Mouse (Mus musculus): Measurements from ENCODE around the gene Ncaph. TPM values are rescaled to one million over a fixed set of nuclear protein-coding genes. Genes with fewer than 3 reads are reported as not detected.

Gene Ncaph
- polyA plus RNA-seq, 1 experiment from 2014 or later = 17.7 TPM

- H3K27ac ChIP-seq (ENCODE audit: low read length) = no peak within 1 kb of the TSS
- H3K4me3 ChIP-seq (ENCODE audit: low read depth, low read length) = peak within 1 kb of the TSS; percentile 56
- H3K9ac ChIP-seq (replicated peaks; ENCODE audit: low read depth) = peak within 1 kb of the TSS; percentile 55
- no peaks in the 10 kb centered on the region for H3K9me3 ChIP-seq (ENCODE audit: low read length)
- H3K4me1 ChIP-seq (ENCODE audit: insufficient read depth, low read depth, low read length) = peaks cover 6% of the 10 kb centered on the region; the same call in 1 of the 2 replicates
- WGBS = 3% methylated on average over 31 of the region's 31 CpGs
- H3K4me2 ChIP-seq (replicated peaks; ENCODE audit: low read depth, low read length) = peak within 1 kb of the TSS; percentile 82
- DNase-seq (ENCODE audit: low spot score) (peak; percentile 78), ATAC-seq (peak; percentile 95)
- TF ChIP-seq CTCF (IDR thresholded peaks at IDR 0.05) (no peak), EP300 (IDR thresholded peaks at IDR 0.05) (no peak)
- peaks cover 4% of the 10 kb centered on the region; the same call in 1 of the 2 replicates for H3K36me3 ChIP-seq (ENCODE audit: insufficient read depth, low read length)
- H3K27me3 ChIP-seq (replicated peaks; ENCODE audit: insufficient read depth, low read length) = no peaks in the 10 kb centered on the region
These were observed 9.7 kb upstream of the Ncaph start, which contains the start of gene Itpripl1 for GRCm38 (mm10) chr2:127143158-127144063. Gene Itpripl1, minus strand, starts transcription at chr2:127143442.

- Histone ChIP-seq H3K4me3 (ENCODE audit: low read depth, low read length) (peak overlapping the region; percentile 56), H3K4me1 (ENCODE audit: insufficient read depth, low read depth, low read length) (peaks cover 6% of the 10 kb centered on the region; the same call in 1 of the 2 replicates), H3K9ac (replicated peaks; ENCODE audit: low read depth) (peak overlapping the region; percentile 55), H3K9me3 (ENCODE audit: low read length) (no peaks in the 10 kb centered on the region), H3K27me3 (replicated peaks; ENCODE audit: insufficient read depth, low read length) (no peaks in the 10 kb centered on the region), H3K27ac (ENCODE audit: low read length) (no peak overlapping the region), H3K36me3 (ENCODE audit: insufficient read depth, low read length) (peaks cover 4% of the 10 kb centered on the region; the same call in 1 of the 2 replicates), H3K4me2 (replicated peaks; ENCODE audit: low read depth, low read length) (peak overlapping the region; percentile 82)
- DNase-seq (ENCODE audit: low spot score) (no peak), ATAC-seq (peak; percentile 1; the same call in 1 of the 2 replicates)
- TF ChIP-seq CTCF (IDR thresholded peaks at IDR 0.05) = no peak
- TF ChIP-seq EP300 (IDR thresholded peaks at IDR 0.05) = no peak
- WGBS = 12% methylated on average over 6 of the region's 6 CpGs
These were observed 8.9 kb upstream of the Ncaph start for GRCm38 (mm10) chr2:127142577-127143157.

- peak overlapping the region; percentile 82 for H3K4me2 ChIP-seq (replicated peaks; ENCODE audit: low read depth, low read length)
- WGBS = 76% methylated on average over 10 of the region's 10 CpGs
- H3K9ac ChIP-seq (replicated peaks; ENCODE audit: low read depth) = no peak overlapping the region
- H3K27me3 ChIP-seq (replicated peaks; ENCODE audit: insufficient read depth, low read length) = no peaks in the 10 kb centered on the region
- H3K4me1 ChIP-seq (ENCODE audit: insufficient read depth, low read depth, low read length) = peaks cover 6% of the 10 kb centered on the region; the same call in 1 of the 2 replicates
- ATAC-seq (no peak), DNase-seq (ENCODE audit: low spot score) (no peak)
- no peak for TF ChIP-seq CTCF (IDR thresholded peaks at IDR 0.05)
- no peak for TF ChIP-seq EP300 (IDR thresholded peaks at IDR 0.05)
- no peak overlapping the region for H3K27ac ChIP-seq (ENCODE audit: low read length)
- H3K9me3 ChIP-seq (ENCODE audit: low read length) = no peaks in the 10 kb centered on the region
- peaks cover 4% of the 10 kb centered on the region; the same call in 1 of the 2 replicates for H3K36me3 ChIP-seq (ENCODE audit: insufficient read depth, low read length)
- no peak overlapping the region; the same call in 1 of the 2 replicates for H3K4me3 ChIP-seq (ENCODE audit: low read depth, low read length)
These were observed 8.3 kb upstream of the Ncaph start for GRCm38 (mm10) chr2:127142031-127142430.

- Histone ChIP-seq H3K4me3 (ENCODE audit: low read depth, low read length) (no peak overlapping the region), H3K9me3 (ENCODE audit: low read length) (no peaks in the 10 kb centered on the region), H3K27me3 (replicated peaks; ENCODE audit: insufficient read depth, low read length) (no peaks in the 10 kb centered on the region), H3K4me1 (ENCODE audit: insufficient read depth, low read depth, low read length) (peaks cover 6% of the 10 kb centered on the region; the same call in 1 of the 2 replicates), H3K36me3 (ENCODE audit: insufficient read depth, low read length) (peaks cover 4% of the 10 kb centered on the region; the same call in 1 of the 2 replicates), H3K27ac (ENCODE audit: low read length) (no peak overlapping the region), H3K9ac (replicated peaks; ENCODE audit: low read depth) (no peak overlapping the region), H3K4me2 (replicated peaks; ENCODE audit: low read depth, low read length) (no peak overlapping the region)
- WGBS = 95% methylated on average over 7 of the region's 7 CpGs
- DNase-seq (ENCODE audit: low spot score) (no peak), ATAC-seq (no peak)
- TF ChIP-seq EP300 (IDR thresholded peaks at IDR 0.05) (no peak), CTCF (IDR thresholded peaks at IDR 0.05) (no peak)
These were observed 6.3 kb upstream of the Ncaph start for GRCm38 (mm10) chr2:127140011-127140410.

GRCm38 (mm10) chr2:127139605-127140004 is 5.9 kb upstream of the Ncaph start:
- 100% methylated on average over 1 of the region's 1 CpGs for WGBS
- TF ChIP-seq EP300 (IDR thresholded peaks at IDR 0.05) (no peak), CTCF (IDR thresholded peaks at IDR 0.05) (peak; percentile 30; the same call in 1 of the 2 replicates)
- DNase-seq (ENCODE audit: low spot score) = no peak

GRCm38 (mm10) chr2:127139094-127139493 is 5.3 kb upstream of the Ncaph start:
- TF ChIP-seq EP300 (IDR thresholded peaks at IDR 0.05) (no peak), CTCF (IDR thresholded peaks at IDR 0.05) (no peak)
- DNase-seq (ENCODE audit: low spot score) (no peak), ATAC-seq (no peak)
- no peaks in the 10 kb centered on the region for H3K27me3 ChIP-seq (replicated peaks; ENCODE audit: insufficient read depth, low read length)
- H3K27ac ChIP-seq (ENCODE audit: low read length) = peak overlapping the region; percentile 6; the same call in 1 of the 2 replicates
- H3K4me3 ChIP-seq (ENCODE audit: low read depth, low read length) = no peak overlapping the region
- no peak overlapping the region for H3K9ac ChIP-seq (replicated peaks; ENCODE audit: low read depth)
- H3K36me3 ChIP-seq (ENCODE audit: insufficient read depth, low read length) = peaks cover 4% of the 10 kb centered on the region; the same call in 1 of the 2 replicates
- H3K4me1 ChIP-seq (ENCODE audit: insufficient read depth, low read depth, low read length) = peaks cover 10% of the 10 kb centered on the region; the same call in 1 of the 2 replicates
- WGBS = 68% methylated on average over 8 of the region's 8 CpGs
- no peak overlapping the region for H3K4me2 ChIP-seq (replicated peaks; ENCODE audit: low read depth, low read length)
- no peaks in the 10 kb centered on the region for H3K9me3 ChIP-seq (ENCODE audit: low read length)

More at GRCm38 (mm10) chr2:127139605-127140004, 5.9 kb upstream of the Ncaph start:
- Histone ChIP-seq H3K4me1 (ENCODE audit: insufficient read depth, low read depth, low read length) (peaks cover 6% of the 10 kb centered on the region; the same call in 1 of the 2 replicates), H3K4me2 (replicated peaks; ENCODE audit: low read depth, low read length) (no peak overlapping the region), H3K9ac (replicated peaks; ENCODE audit: low read depth) (no peak overlapping the region), H3K36me3 (ENCODE audit: insufficient read depth, low read length) (peaks cover 4% of the 10 kb centered on the region; the same call in 1 of the 2 replicates), H3K27me3 (replicated peaks; ENCODE audit: insufficient read depth, low read length) (no peaks in the 10 kb centered on the region), H3K9me3 (ENCODE audit: low read length) (no peaks in the 10 kb centered on the region), H3K4me3 (ENCODE audit: low read depth, low read length) (no peak overlapping the region), H3K27ac (ENCODE audit: low read length) (no peak overlapping the region)
- ATAC-seq = no peak
